Mouse (Mus musculus) heart, adult 2 months (tissue): ENCODE data around the gene Gjb6.
A peak's percentile ranks its signal among the peaks of the same experiment; 100 is the strongest.

ENCODE experiments used
- CTCF ChIP-seq: fragments of 200-600 bp; IDR thresholded peaks from 2 replicates; pipeline ENCODE4 v1.8.1; 2022; ENCODE audit warnings: antibody characterized with exemption, mild to moderate bottlenecking, moderate library complexity
- EP300 ChIP-seq: fragments of 200-500 bp; IDR thresholded peaks from 2 replicates; pipeline ENCODE4 v1.6.1; 2011; ENCODE audit warnings: low read depth, low read length, control low read depth; ENCODE audit not compliant: insufficient read depth
- POLR2A ChIP-seq: fragments of 200-500 bp; IDR thresholded peaks from 2 replicates; pipeline ENCODE4 v1.6.1; 2011; ENCODE audit warnings: mild to moderate bottlenecking, low read depth, low read length, control low read depth; ENCODE audit not compliant: insufficient read depth

- TF ChIP-seq POLR2A (no peak), CTCF (peak; percentile 94), EP300 (no peak)
Measured at GRCm38 (mm10) chr14:57109194-57109593, 24.2 kb downstream of the Gjb6 start.
